Mouse (Mus musculus) ES-Bruce4 (cell line): Measurements from ENCODE around the gene Igsf11. TPM values are rescaled to one million over a fixed set of nuclear protein-coding genes. Genes with fewer than 3 reads are reported as not detected.

ENCODE experiments used
- H3K27ac ChIP-seq: 2 replicates; pipeline ENCODE4 v1.5.1; 2012; ENCODE audit warnings: low read length, inconsistent platforms; ENCODE audit not compliant: insufficient read depth
- H3K27me3 ChIP-seq: 2 replicates; pipeline ENCODE4 v1.6.1; 2012; ENCODE audit warnings: mild to moderate bottlenecking, low read length, inconsistent platforms; ENCODE audit not compliant: control insufficient read depth, poor library complexity, insufficient read depth, severe bottlenecking
- H3K36me3 ChIP-seq: 2 replicates; pipeline ENCODE4 v1.6.1; 2012; ENCODE audit warnings: inconsistent platforms, mild to moderate bottlenecking, low read length, moderate library complexity; ENCODE audit not compliant: control insufficient read depth, poor library complexity, insufficient read depth, severe bottlenecking
- H3K4me1 ChIP-seq: one replicate; pipeline ENCODE4 v1.8.1; 2011; ENCODE audit warnings: low read length; ENCODE audit not compliant: control insufficient read depth, insufficient read depth
- H3K4me3 ChIP-seq: 2 replicates; pipeline ENCODE4 v1.5.1; 2011; ENCODE audit warnings: low read depth, mild to moderate bottlenecking, low read length
- H3K9ac ChIP-seq: 2 replicates; pipeline ENCODE4 v1.6.1; 2012; ENCODE audit warnings: low read depth, mild to moderate bottlenecking, inconsistent platforms; ENCODE audit not compliant: poor library complexity, severe bottlenecking
- H3K9me3 ChIP-seq: replicated peaks from 2 replicates; pipeline ENCODE4 v1.6.1; 2012; ENCODE audit warnings: mild to moderate bottlenecking, low read length, inconsistent platforms; ENCODE audit not compliant: control insufficient read depth, poor library complexity, insufficient read depth, severe bottlenecking
- CTCF ChIP-seq: IDR thresholded peaks from one replicate; pipeline ENCODE4 v1.8.1; 2011; ENCODE audit warnings: low read depth, low read length
- EP300 ChIP-seq: IDR thresholded peaks from 2 replicates; pipeline ENCODE4 v1.6.1; 2011; ENCODE audit warnings: low read depth, low read length; ENCODE audit not compliant: insufficient read depth
- POLR2A ChIP-seq: IDR thresholded peaks from one replicate; pipeline ENCODE4 v1.8.1; 2011; ENCODE audit warnings: low read length; ENCODE audit not compliant: insufficient read depth
- polyA plus RNA-seq: library from polyadenylated mRNA; stranded (reverse); fragments of >200 nt; gene quantifications from 2 replicates; pipeline ENCODE4 v1.2.4, GENCODE M21; 2011; ENCODE audit warnings: low read depth; ENCODE audit not compliant: missing spikeins, insufficient read depth, insufficient read length

Gene Igsf11
- polyA plus RNA-seq, 1 experiment = 6.7 TPM

- H3K9me3 ChIP-seq = no peaks in the 10 kb centered on the region
These were observed 56.0 kb downstream of the Igsf11 start for GRCm38 (mm10) chr16:38948441-38948840.

GRCm38 (mm10) chr16:38952881-38953280, 60.4 kb downstream of the Igsf11 start:
- no peaks in the 10 kb centered on the region for H3K4me1 ChIP-seq
- no peaks in the 10 kb centered on the region for H3K27me3 ChIP-seq
- H3K36me3 ChIP-seq = no peaks in the 10 kb centered on the region
- H3K27ac ChIP-seq = no peak overlapping the region
- H3K9ac ChIP-seq = no peak overlapping the region
- H3K4me3 ChIP-seq = no peak overlapping the region
- peaks cover 4% of the 10 kb centered on the region; the same call in 1 of the 2 replicates for H3K9me3 ChIP-seq
- peak; percentile 47 for TF ChIP-seq CTCF
- no peak for TF ChIP-seq EP300

More at GRCm38 (mm10) chr16:38948441-38948840, 56.0 kb downstream of the Igsf11 start:
- no peaks in the 10 kb centered on the region for H3K4me1 ChIP-seq
- no peak for TF ChIP-seq POLR2A
- TF ChIP-seq CTCF = no peak
- TF ChIP-seq EP300 = no peak
- H3K36me3 ChIP-seq = no peaks in the 10 kb centered on the region
- H3K9ac ChIP-seq = no peak overlapping the region
- H3K27me3 ChIP-seq = no peaks in the 10 kb centered on the region
- H3K4me3 ChIP-seq = no peak overlapping the region
- no peak overlapping the region for H3K27ac ChIP-seq

GRCm38 (mm10) chr16:38953821-38954220, 61.4 kb downstream of the Igsf11 start:
- H3K27ac ChIP-seq = no peak overlapping the region

GRCm38 (mm10) chr16:38954501-38955288, 62.2 kb downstream of the Igsf11 start:
- Histone ChIP-seq H3K4me1 (no peaks in the 10 kb centered on the region), H3K4me3 (no peak overlapping the region), H3K27ac (no peak overlapping the region), H3K9ac (no peak overlapping the region), H3K36me3 (no peaks in the 10 kb centered on the region), H3K27me3 (no peaks in the 10 kb centered on the region), H3K9me3 (peaks cover 5% of the 10 kb centered on the region; the same call in 1 of the 2 replicates)
- TF ChIP-seq EP300 = no peak

More at GRCm38 (mm10) chr16:38953821-38954220, 61.4 kb downstream of the Igsf11 start:
- no peak overlapping the region for H3K9ac ChIP-seq
- no peaks in the 10 kb centered on the region for H3K36me3 ChIP-seq
- H3K4me3 ChIP-seq = no peak overlapping the region
- peaks cover 5% of the 10 kb centered on the region; the same call in 1 of the 2 replicates for H3K9me3 ChIP-seq
- H3K27me3 ChIP-seq = no peaks in the 10 kb centered on the region
- TF ChIP-seq POLR2A (no peak), EP300 (no peak), CTCF (no peak)
- H3K4me1 ChIP-seq = no peaks in the 10 kb centered on the region

GRCm38 (mm10) chr16:38955296-38955695, 62.8 kb downstream of the Igsf11 start:
- no peak for TF ChIP-seq EP300
- no peak for TF ChIP-seq POLR2A
- no peak for TF ChIP-seq CTCF
- H3K4me3 ChIP-seq = no peak overlapping the region

GRCm38 (mm10) chr16:38958801-38959200, 66.3 kb downstream of the Igsf11 start:
- no peak overlapping the region for H3K9ac ChIP-seq
- no peak for TF ChIP-seq CTCF
- no peak for TF ChIP-seq EP300
- no peak for TF ChIP-seq POLR2A
- peaks cover 5% of the 10 kb centered on the region; the same call in 1 of the 2 replicates for H3K9me3 ChIP-seq
- no peak overlapping the region for H3K27ac ChIP-seq
- no peaks in the 10 kb centered on the region for H3K36me3 ChIP-seq
- no peak overlapping the region for H3K4me3 ChIP-seq
- no peaks in the 10 kb centered on the region for H3K4me1 ChIP-seq
- H3K27me3 ChIP-seq = no peaks in the 10 kb centered on the region

More at GRCm38 (mm10) chr16:38955296-38955695, 62.8 kb downstream of the Igsf11 start:
- H3K9ac ChIP-seq = no peak overlapping the region
- peaks cover 5% of the 10 kb centered on the region; the same call in 1 of the 2 replicates for H3K9me3 ChIP-seq
- no peaks in the 10 kb centered on the region for H3K36me3 ChIP-seq
- no peak overlapping the region for H3K27ac ChIP-seq
- no peaks in the 10 kb centered on the region for H3K27me3 ChIP-seq
- no peaks in the 10 kb centered on the region for H3K4me1 ChIP-seq
